Mouse (Mus musculus) ES-E14 (cell line): ENCODE data around the gene Zbtb49. TPM values are rescaled to one million over a fixed set of nuclear protein-coding genes. Genes with fewer than 3 reads are reported as not detected.

Experiments
- DNase-seq: peaks from one replicate; pipeline ENCODE4 v3.0.0-alpha.2; 2013; ENCODE audit warnings: low read depth, low spot score
- H3K27ac ChIP-seq: 2 replicates; pipeline ENCODE4 v1.5.1; 2012; ENCODE audit warnings: low read depth, mild to moderate bottlenecking, low read length, moderate library complexity, mixed read lengths; ENCODE audit not compliant: poor library complexity, insufficient read depth, severe bottlenecking
- H3K36me3 ChIP-seq: 2 replicates; pipeline ENCODE4 v1.6.1; 2012; ENCODE audit warnings: mild to moderate bottlenecking, low read length, moderate library complexity, mixed read lengths; ENCODE audit not compliant: control insufficient read depth, poor library complexity, insufficient read depth, severe bottlenecking
- H3K4me1 ChIP-seq, 2 experiments: fragments of 150-350 bp in 1 of 2; sonication (generic) in 1 of 2; 2 replicates each; pipeline ENCODE4 v1.6.1; 2012; ENCODE audit warnings: low read length in 2 of 2, mild to moderate bottlenecking in 1 of 2, mixed read lengths in 1 of 2; ENCODE audit not compliant: control insufficient read depth in 2 of 2, insufficient read depth in 2 of 2, poor library complexity in 1 of 2
- H3K4me3 ChIP-seq, 2 experiments: fragments of 150-350 bp in 1 of 2; sonication (generic) in 1 of 2; 2 replicates each; pipeline ENCODE4 v1.5.1; 2012; ENCODE audit warnings: low read length in 2 of 2, low read depth in 1 of 2, mild to moderate bottlenecking in 1 of 2, mixed read lengths in 1 of 2; ENCODE audit not compliant: insufficient read depth in 1 of 2, poor library complexity in 1 of 2, severe bottlenecking in 1 of 2
- H3K9ac ChIP-seq: 2 replicates; pipeline ENCODE4 v1.6.1; 2012; ENCODE audit warnings: low read depth, mild to moderate bottlenecking, low read length, mixed read lengths; ENCODE audit not compliant: poor library complexity, insufficient read depth, severe bottlenecking
- H3K9me3 ChIP-seq: fragments of 150-350 bp; sonication (generic); 2 replicates; pipeline ENCODE4 v1.6.1; 2012; ENCODE audit warnings: low read depth, mild to moderate bottlenecking, low read length; ENCODE audit not compliant: control insufficient read depth, insufficient read depth
- CHD2 ChIP-seq: IDR thresholded peaks from 2 replicates; pipeline ENCODE4 v1.6.1; 2014; ENCODE audit warnings: mild to moderate bottlenecking, low read depth, low read length, inconsistent platforms
- HCFC1 ChIP-seq: IDR thresholded peaks from 2 replicates; pipeline ENCODE4 v1.6.1; 2012; ENCODE audit warnings: low read length, inconsistent platforms, borderline replicate concordance; ENCODE audit not compliant: insufficient read depth
- MAFK ChIP-seq: IDR thresholded peaks from 2 replicates; pipeline ENCODE4 v1.6.1; 2014; ENCODE audit warnings: mild to moderate bottlenecking, low read depth, low read length, inconsistent platforms; ENCODE audit not compliant: insufficient read depth
- ZC3H11A ChIP-seq: IDR thresholded peaks from 2 replicates; pipeline ENCODE4 v1.6.1; 2012; ENCODE audit warnings: low read depth, mild to moderate bottlenecking, inconsistent platforms, low read length, borderline replicate concordance
- ZNF384 ChIP-seq: IDR thresholded peaks from 2 replicates; pipeline ENCODE4 v1.6.1; 2012; ENCODE audit warnings: low read depth, low read length, inconsistent platforms
- in situ Hi-C, 2 experiments: fragments of 600-800 bp; cut with MboI; formaldehyde crosslinking; loops; one replicate each; pipeline ENCODE4 v1.15.1; 2025; ENCODE audit warnings: low sequenced_read_pairs in 2 of 2, inconsistent platforms in 1 of 2; ENCODE audit not compliant: unreplicated experiment in 2 of 2
- total RNA-seq: library from RNA; depleted of rRNA; stranded (reverse); fragments of 300-350 nt; gene quantifications from 2 replicates; pipeline ENCODE4 v1.2.3, GENCODE M21; 2012

The Zbtb49 gene
- total RNA-seq, 1 experiment = 18.3 TPM

DNA sequence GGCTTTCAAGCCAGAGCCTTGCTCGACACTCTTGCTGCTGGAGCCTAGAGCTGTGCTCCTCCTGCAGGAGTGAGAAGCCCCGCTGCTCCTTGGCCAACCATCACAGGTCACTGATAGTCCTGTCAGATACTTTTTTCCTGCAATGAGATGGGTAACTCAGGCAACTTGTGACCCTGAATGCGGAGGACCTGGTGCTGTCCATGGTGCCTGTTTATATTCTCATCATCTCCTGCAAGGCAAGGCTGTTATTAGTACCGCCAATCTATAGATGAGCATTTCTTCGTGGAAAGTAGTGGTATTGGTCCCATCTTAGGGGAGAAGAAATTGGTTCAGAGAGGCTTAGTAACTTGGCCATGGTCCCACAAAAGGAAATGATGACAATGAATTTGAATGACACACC lies 46.5 kb downstream of the Zbtb49 start:
- no peak for DNase-seq
- in situ Hi-C loops = no loop called here
- no peak overlapping the region for H3K27ac ChIP-seq
- no peaks in the 10 kb centered on the region for H3K9me3 ChIP-seq
- H3K4me3 ChIP-seq = no peak overlapping the region
- H3K4me1 ChIP-seq = no peaks in the 10 kb centered on the region
- TF ChIP-seq HCFC1 (no peak), ZC3H11A (no peak), CHD2 (no peak), ZNF384 (no peak), MAFK (no peak)
- no peaks in the 10 kb centered on the region for H3K36me3 ChIP-seq
- H3K9ac ChIP-seq = no peak overlapping the region

DNA sequence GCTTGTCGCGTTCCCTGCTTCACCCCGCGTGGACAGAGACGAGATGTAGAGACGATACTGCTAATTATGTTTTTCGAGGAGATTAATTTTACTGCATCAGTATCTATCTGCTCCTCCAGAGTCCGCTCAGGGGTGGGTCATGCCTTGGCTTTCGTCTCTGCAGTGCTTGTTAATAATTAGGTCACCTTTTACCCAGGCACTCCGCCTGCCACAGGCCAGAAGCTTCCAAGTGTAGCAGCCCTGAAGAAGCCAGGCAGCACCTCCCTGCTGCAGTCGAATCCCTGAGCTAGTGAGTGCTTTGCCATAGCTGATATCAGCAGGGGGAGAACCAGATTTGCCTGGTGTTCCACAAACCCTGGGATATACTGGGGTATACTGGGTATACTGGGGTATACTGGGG lies 51.8 kb downstream of the Zbtb49 start:
- Histone ChIP-seq H3K9me3 (no peaks in the 10 kb centered on the region), H3K36me3 (no peaks in the 10 kb centered on the region), H3K4me3 (no peak overlapping the region), H3K4me1 (no peaks in the 10 kb centered on the region), H3K27ac (no peak overlapping the region), H3K9ac (no peak overlapping the region)
- no peak for TF ChIP-seq MAFK
- no peak for TF ChIP-seq ZNF384
- TF ChIP-seq CHD2 = no peak
- TF ChIP-seq ZC3H11A = no peak
- TF ChIP-seq HCFC1 = no peak
- in situ Hi-C loops = no loop called here
- DNase-seq = no peak

- in situ Hi-C loops = no loop called here
- H3K4me1 ChIP-seq = no peaks in the 10 kb centered on the region; a peak in 1 of 4 replicates
Observed at GRCm38 (mm10) chr5:38159634-38160413, 60.4 kb downstream of the Zbtb49 start, which contains the start of gene Nsg1. Gene Nsg1, minus strand, starts transcription at chr5:38159907.

GRCm38 (mm10) chr5:38158947-38159633 lies 61.2 kb downstream of the Zbtb49 start:
- Histone ChIP-seq H3K4me3 (peak overlapping the region; percentile 49 to 75), H3K9me3 (no peaks in the 10 kb centered on the region), H3K9ac (peak overlapping the region; percentile 76), H3K4me1 (no peaks in the 10 kb centered on the region; a peak in 1 of 4 replicates), H3K27ac (no peak overlapping the region), H3K36me3 (no peaks in the 10 kb centered on the region)
- TF ChIP-seq ZNF384 (no peak), CHD2 (no peak), MAFK (no peak), HCFC1 (no peak), ZC3H11A (no peak)
- in situ Hi-C loops = no loop called here
- DNase-seq = no peak

More at GRCm38 (mm10) chr5:38159634-38160413, 60.4 kb downstream of the Zbtb49 start, which contains the start of gene Nsg1:
- DNase-seq = no peak
- TF ChIP-seq ZNF384 (no peak), ZC3H11A (no peak), CHD2 (no peak), MAFK (no peak), HCFC1 (no peak)
- no peaks in the 10 kb centered on the region for H3K36me3 ChIP-seq
- H3K27ac ChIP-seq = no peak within 1 kb of the TSS
- H3K9me3 ChIP-seq = no peaks in the 10 kb centered on the region
- H3K4me3 ChIP-seq = peak within 1 kb of the TSS; percentile 49 to 75
- peak within 1 kb of the TSS; percentile 76 for H3K9ac ChIP-seq
